Mouse (Mus musculus) E14TG2a.4 (cell line): ENCODE measurements around the gene Carmil3.

Experiments
- H3K27me3 ChIP-seq: 2 replicates; pipeline ENCODE4 v1.6.1; 2014; ENCODE audit warnings: low read length, control low read depth; ENCODE audit not compliant: insufficient read depth
- H3K36me3 ChIP-seq: 2 replicates; pipeline ENCODE4 v1.6.1; 2014; ENCODE audit warnings: low read length, control low read depth; ENCODE audit not compliant: insufficient read depth
- H3K4me1 ChIP-seq: replicated peaks from 2 replicates; pipeline ENCODE4 v1.6.1; 2014; ENCODE audit warnings: low read depth, low read length, control low read depth
- H3K4me3 ChIP-seq: replicated peaks from 2 replicates; pipeline ENCODE4 v1.5.1; 2014; ENCODE audit warnings: mild to moderate bottlenecking, low read length
- H3K9me3 ChIP-seq: 2 replicates; pipeline ENCODE4 v1.6.1; 2014; ENCODE audit warnings: low read length, control low read depth
- CTCF ChIP-seq: conservative IDR thresholded peaks from 2 replicates; pipeline ENCODE4 v1.5.1; 2014; ENCODE audit warnings: low read length
- NANOG ChIP-seq: IDR thresholded peaks from 2 replicates; pipeline ENCODE4 v1.6.1; 2014; ENCODE audit warnings: borderline replicate concordance, low read length, mixed read lengths
- POU5F1 ChIP-seq: IDR thresholded peaks from 2 replicates; pipeline ENCODE4 v1.6.1; 2014; ENCODE audit warnings: low read length, borderline replicate concordance

The Carmil3 gene

DNA sequence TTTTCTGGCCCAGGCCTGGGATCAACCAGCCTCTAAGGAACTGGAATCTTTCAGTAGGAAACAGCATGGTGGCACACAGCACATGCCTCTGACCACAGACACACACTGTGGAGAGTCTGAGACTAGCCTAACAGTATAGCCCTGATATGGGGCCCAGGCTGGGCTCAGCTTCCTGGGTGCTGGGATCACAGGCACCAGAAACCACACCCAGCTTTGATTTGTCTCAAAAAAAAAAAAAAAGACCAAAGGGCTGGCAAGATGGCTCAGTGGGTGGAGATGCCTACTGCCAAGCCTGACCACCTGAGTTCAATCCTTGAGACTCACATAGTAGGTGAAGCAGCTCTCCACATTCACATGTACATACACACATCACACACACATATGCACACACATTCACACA is 64.2 kb downstream of the Carmil3 start:
- no peaks in the 10 kb centered on the region for H3K27me3 ChIP-seq
- TF ChIP-seq NANOG (no peak), POU5F1 (no peak), CTCF (no peak)
- H3K9me3 ChIP-seq: no peaks in the 10 kb centered on the region
- H3K4me3 ChIP-seq: no peak overlapping the region
- H3K4me1 ChIP-seq: peaks cover 79% of the 10 kb centered on the region
- H3K36me3 ChIP-seq: peaks cover 4% of the 10 kb centered on the region

DNA sequence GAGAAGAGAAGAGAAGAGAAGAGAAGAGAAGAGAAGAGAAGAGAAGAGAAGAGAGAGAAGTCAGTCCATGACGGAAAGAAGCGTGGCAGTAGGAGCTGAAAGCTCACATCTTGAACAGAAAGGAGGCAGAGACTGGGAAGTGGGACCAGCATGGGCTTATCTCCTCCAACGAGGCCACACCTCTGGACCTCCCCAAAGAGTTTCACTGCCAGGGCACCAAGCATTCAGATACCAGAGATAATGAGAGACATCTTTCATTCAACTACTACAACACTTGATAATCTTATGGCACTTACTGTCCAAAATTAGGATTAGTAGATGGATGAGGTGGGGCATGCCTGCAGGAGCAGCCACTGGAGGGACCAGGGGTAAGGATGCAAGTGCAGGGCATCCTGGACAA is 65.3 kb downstream of the Carmil3 start:
- no peaks in the 10 kb centered on the region for H3K36me3 ChIP-seq
- TF ChIP-seq POU5F1: no peak
- TF ChIP-seq NANOG: no peak
- TF ChIP-seq CTCF: no peak
- H3K27me3 ChIP-seq: no peaks in the 10 kb centered on the region
- H3K9me3 ChIP-seq: no peaks in the 10 kb centered on the region
- peaks cover 68% of the 10 kb centered on the region for H3K4me1 ChIP-seq
- no peak overlapping the region for H3K4me3 ChIP-seq

DNA sequence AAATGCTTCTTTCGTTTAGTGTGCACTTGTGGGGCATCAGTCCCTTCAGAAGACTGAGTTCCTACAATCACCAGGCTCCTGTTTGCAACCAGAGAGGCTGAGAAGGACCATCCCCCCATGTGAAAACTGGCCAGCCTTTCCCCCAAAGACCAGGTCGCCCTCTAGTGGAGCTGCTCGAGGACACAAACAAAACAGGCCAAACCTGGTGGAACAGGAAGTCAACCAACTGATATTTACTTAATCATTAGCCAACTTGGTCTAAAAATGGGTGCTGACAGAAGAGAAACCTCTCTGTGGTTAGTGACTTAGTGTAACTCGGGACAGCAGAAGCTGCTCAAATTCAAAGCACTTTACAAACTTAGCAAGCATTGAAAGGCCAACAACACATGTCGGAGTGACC is 66.6 kb downstream of the Carmil3 start:
- H3K36me3 ChIP-seq: peaks cover 8% of the 10 kb centered on the region
- no peak overlapping the region for H3K4me3 ChIP-seq
- H3K4me1 ChIP-seq: peaks cover 68% of the 10 kb centered on the region
- no peaks in the 10 kb centered on the region for H3K27me3 ChIP-seq
- no peaks in the 10 kb centered on the region for H3K9me3 ChIP-seq
- TF ChIP-seq CTCF (peak; percentile 66), POU5F1 (no peak)

DNA sequence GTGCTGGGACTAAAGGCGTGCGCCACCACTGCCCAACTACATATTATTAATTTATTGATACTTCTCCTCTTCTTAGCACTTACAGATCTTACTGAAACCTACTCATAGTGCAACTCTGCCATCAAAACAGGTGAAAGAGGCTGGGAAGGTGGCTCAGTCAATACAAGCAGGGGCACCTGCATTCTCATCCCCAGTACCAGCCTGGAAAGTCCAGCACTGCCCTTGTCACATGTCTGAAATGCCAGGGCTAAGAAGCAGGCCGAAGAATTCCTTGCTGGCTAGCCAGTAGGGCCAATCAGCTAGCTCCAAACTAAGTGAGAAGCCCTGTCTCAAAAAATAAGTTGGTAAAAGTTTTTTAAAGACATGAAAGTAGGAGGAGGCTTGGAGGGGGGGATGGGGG is 67.1 kb downstream of the Carmil3 start:
- Histone ChIP-seq H3K4me3 (no peak overlapping the region), H3K4me1 (peaks cover 69% of the 10 kb centered on the region), H3K9me3 (no peaks in the 10 kb centered on the region), H3K36me3 (peaks cover 11% of the 10 kb centered on the region), H3K27me3 (no peaks in the 10 kb centered on the region)
- TF ChIP-seq NANOG (no peak), POU5F1 (no peak), CTCF (no peak)
